Comparison of ENCODE assay signal across 18 mouse cellular contexts in the genomic region with DNA sequence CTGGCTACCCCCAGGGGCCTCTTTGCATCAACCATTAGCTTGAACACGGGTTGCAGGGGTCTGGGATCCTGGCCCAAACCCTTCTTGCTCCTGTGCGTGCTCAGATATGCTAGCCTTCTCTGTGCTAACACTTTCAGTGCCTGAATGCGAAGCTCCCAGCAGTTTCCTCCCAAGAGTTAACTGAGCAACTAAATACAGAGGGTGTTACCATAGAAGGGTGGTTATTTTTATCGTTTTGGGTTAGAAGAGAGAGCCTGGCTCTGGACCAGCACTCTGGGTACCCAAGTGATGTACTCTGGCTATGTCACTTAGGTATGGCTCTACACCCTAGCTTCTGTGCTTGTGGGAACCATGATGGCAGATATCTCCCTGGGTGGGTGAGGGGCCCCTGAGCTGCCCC.
DNase-seq lines count a peak whose midpoint lies in the region; ATAC-seq and TF ChIP-seq lines count a peak whose summit lies in the region.
"Had no signal": no experiment of that assay in that cellular context is flagged by ENCODE, and none has a peak within 500 bp of the region (broad histone marks: within the 10 kb centered on the region; RNA-seq: fewer than 3 reads in every experiment).

No protein-coding gene starts in this region.

- no peak for ATAC-seq in forebrain, embryonic 15.5 days (replicated peaks)
- ATAC-seq in hindbrain, postnatal 0 days, result no peak
- no peak for ATAC-seq in activated CD4-positive, CD25-positive, alpha-beta regulatory T cell, adult 4 months
- ATAC-seq: CD4-positive, CD25-positive, alpha-beta regulatory T cell, adult 4 months; intestine, embryonic 15.5 days; lung, postnatal 0 days had no signal

- H3K27me3 ChIP-seq in forebrain, embryonic 15.5 days, result no peaks in the 10 kb centered on the region
- H3K27me3 ChIP-seq in hindbrain, postnatal 0 days (ENCODE audit: insufficient read depth, low read length), result no peaks in the 10 kb centered on the region
- H3K27me3 ChIP-seq: intestine, embryonic 15.5 days; liver, embryonic 13.5 days had no signal

- H3K4me2 ChIP-seq in forebrain, embryonic 15.5 days (replicated peaks), result peak overlapping the region; percentile 22; the same call in 1 of the 2 replicates
- no peak overlapping the region for H3K4me2 ChIP-seq in hindbrain, postnatal 0 days (ENCODE audit: low read depth, low read length)
- H3K4me2 ChIP-seq: intestine, embryonic 15.5 days; liver, embryonic 13.5 days had no signal

- WGBS in forebrain, embryonic 15.5 days, result 57% methylated on average over 4 of the region's 4 CpGs
- WGBS in hindbrain, postnatal 0 days, result 49% methylated on average over 4 of the region's 4 CpGs

- no peak overlapping the region for H3K9ac ChIP-seq in forebrain, embryonic 15.5 days (replicated peaks)
- H3K9ac ChIP-seq in hindbrain, postnatal 0 days (replicated peaks; ENCODE audit: low read length), result no peak overlapping the region
- H3K9ac ChIP-seq: intestine, embryonic 15.5 days; liver, embryonic 13.5 days had no signal

- TF ChIP-seq CTCF in hindbrain, postnatal 0 days (IDR thresholded peaks at IDR 0.05; ENCODE audit: low read depth), result no peak

- peaks cover 82% of the 10 kb centered on the region for H3K4me1 ChIP-seq in forebrain, embryonic 15.5 days
- peaks cover 26% of the 10 kb centered on the region for H3K4me1 ChIP-seq in hindbrain, postnatal 0 days (ENCODE audit: insufficient read depth, low read length)
- H3K4me1 ChIP-seq: intestine, embryonic 15.5 days; liver, embryonic 13.5 days; megakaryocyte, embryonic 14.5 days had no signal

- H3K27ac ChIP-seq in forebrain, embryonic 15.5 days (replicated peaks), result peak overlapping the region; percentile 92
- H3K27ac ChIP-seq in hindbrain, postnatal 0 days, result peak overlapping the region; percentile 41; the same call in 1 of the 2 replicates
- H3K27ac ChIP-seq: heart, adult 2 months; intestine, embryonic 15.5 days; kidney, postnatal 0 days; liver, embryonic 13.5 days; stomach, postnatal 0 days had no signal

- H3K9me3 ChIP-seq in forebrain, embryonic 15.5 days, result no peaks in the 10 kb centered on the region
- no peaks in the 10 kb centered on the region for H3K9me3 ChIP-seq in hindbrain, postnatal 0 days (ENCODE audit: low read length)
- H3K9me3 ChIP-seq: intestine, embryonic 15.5 days; liver, embryonic 13.5 days; megakaryocyte, embryonic 14.5 days had no signal

- DNase-seq in left cerebral cortex, postnatal 25 days (ENCODE audit: low spot score in 2 of 2), result peak; percentile 57 to 76
- DNase-seq in left cerebral cortex, postnatal 10 days (ENCODE audit: extremely low spot score in 1 of 2, low spot score in 2 of 2), result no peak
- no peak for DNase-seq in hindbrain, postnatal 0 days (ENCODE audit: low spot score)
- peak; percentile 60 for DNase-seq in right cerebral cortex, postnatal 14 days
- no peak for DNase-seq in heart, adult 18-20 months
- DNase-seq: adrenal gland, postnatal 14 days; cerebellum, adult 9-10 months; heart, adult 2 months; liver, embryonic 13.5 days; thymus, postnatal 36 days had no signal

- H3K36me3 ChIP-seq in forebrain, embryonic 15.5 days, result peaks cover 2% of the 10 kb centered on the region; the same call in 1 of the 2 replicates
- no peaks in the 10 kb centered on the region for H3K36me3 ChIP-seq in hindbrain, postnatal 0 days (ENCODE audit: insufficient read depth, low read length)
- H3K36me3 ChIP-seq: intestine, embryonic 15.5 days; liver, embryonic 13.5 days had no signal

- intact Hi-C loops in left cerebral cortex, postnatal 25 days (cut with DNase I), result no loop called here
- intact Hi-C loops in left cerebral cortex, postnatal 10 days (cut with DNase I), result no loop called here

- no peak overlapping the region for H3K4me3 ChIP-seq in forebrain, embryonic 15.5 days
- no peak overlapping the region for H3K4me3 ChIP-seq in hindbrain, postnatal 0 days (ENCODE audit: low read length)
- H3K4me3 ChIP-seq: heart, adult 2 months; intestine, embryonic 15.5 days; liver, embryonic 13.5 days; megakaryocyte, embryonic 14.5 days had no signal

Comparison
In these comparisons a context has a peak if more than half of its experiments do, and no peak if none do; other contexts are left out.
1. DNase-seq: peak in left cerebral cortex, postnatal 25 days (2 of 2) and right cerebral cortex, postnatal 14 days (single experiment); none in left cerebral cortex, postnatal 10 days (0 of 2), hindbrain, postnatal 0 days (single experiment) and heart, adult 18-20 months (0 of 2).